Mouse (Mus musculus) kidney, adult 2 months (tissue): ENCODE measurements around the gene Ksr1.

Experiments
- CTCF ChIP-seq: fragments of 200-500 bp; conservative IDR thresholded peaks from 2 replicates; pipeline ENCODE4 v1.5.1; 2011; ENCODE audit warnings: low read depth, mild to moderate bottlenecking, control low read depth, low read length, moderate library complexity, mixed read lengths; ENCODE audit not compliant: insufficient read depth, insufficient read length
- POLR2A ChIP-seq: fragments of 200-500 bp; IDR thresholded peaks from one replicate; pipeline ENCODE4 v1.6.1; 2011; ENCODE audit warnings: low read depth, low read length, control low read depth

- TF ChIP-seq CTCF, result no peak
- TF ChIP-seq POLR2A, result no peak
Measured at GRCm38 (mm10) chr11:79148783-79149182, 2.6 kb upstream of the Ksr1 start.
